9 mouse cellular contexts compared by ENCODE assay signal in genomic region chr8:120184850-120185792, GRCm38 (mm10). TPM values are rescaled to one million over a fixed set of nuclear protein-coding genes. Genes with fewer than 3 reads are reported as not detected.
A peak's percentile ranks its signal among the peaks of the same experiment; 100 is the strongest.
DNase-seq lines count a peak whose midpoint lies in the region; ATAC-seq lines count a peak whose summit lies in the region.
"Had no signal": no experiment of that assay in that cellular context is flagged by ENCODE, and none has a peak within 500 bp of the region (broad histone marks: within the 10 kb centered on the region; RNA-seq: fewer than 3 reads in every experiment).

No protein-coding gene starts in this region.

- no peaks in the 10 kb centered on the region for H3K27me3 ChIP-seq in forebrain, embryonic 14.5 days (replicated peaks; ENCODE audit: control insufficient read depth, insufficient read depth, low read length)
- no peaks in the 10 kb centered on the region for H3K27me3 ChIP-seq in hindbrain, embryonic 14.5 days (ENCODE audit: control insufficient read depth, insufficient read depth, low read length)
- H3K27me3 ChIP-seq: liver, embryonic 15.5 days had no signal

- no peaks in the 10 kb centered on the region for H3K9me3 ChIP-seq in forebrain, embryonic 14.5 days (replicated peaks; ENCODE audit: control insufficient read depth, low read length)
- no peaks in the 10 kb centered on the region for H3K9me3 ChIP-seq in hindbrain, embryonic 14.5 days (ENCODE audit: control insufficient read depth, low read length)
- H3K9me3 ChIP-seq: liver, embryonic 15.5 days had no signal

- peak overlapping the region; percentile 43; the same call in 1 of the 2 replicates for H3K9ac ChIP-seq in forebrain, embryonic 14.5 days (ENCODE audit: low read length)
- peak overlapping the region; percentile 6 for H3K9ac ChIP-seq in hindbrain, embryonic 14.5 days
- H3K9ac ChIP-seq: liver, embryonic 15.5 days had no signal

- peak; percentile 38 for ATAC-seq in forebrain, embryonic 14.5 days
- peak; percentile 70 for ATAC-seq in hindbrain, embryonic 14.5 days (ENCODE audit: low FRiP score)
- ATAC-seq in megakaryocyte progenitor cell, adult 5-6 weeks (replicated peaks; ENCODE audit: poor library complexity), result no peak

- H3K4me3 ChIP-seq in forebrain, embryonic 14.5 days (ENCODE audit: low read depth, low read length), result no peak overlapping the region
- no peak overlapping the region for H3K4me3 ChIP-seq in hindbrain, embryonic 14.5 days (replicated peaks; ENCODE audit: low read length)
- H3K4me3 ChIP-seq: liver, embryonic 15.5 days had no signal

- peak overlapping the region; percentile 33 for H3K4me2 ChIP-seq in forebrain, embryonic 14.5 days (ENCODE audit: low read length)
- H3K4me2 ChIP-seq in hindbrain, embryonic 14.5 days (replicated peaks), result peak overlapping the region; percentile 31
- H3K4me2 ChIP-seq: liver, embryonic 15.5 days had no signal

- peak; percentile 65 to 68 for DNase-seq in cerebellum, postnatal 10 days
- no peak for DNase-seq in cerebellum, adult 18-20 months
- DNase-seq in forebrain, embryonic 14.5 days (ENCODE audit: low spot score), result peak; percentile 70
- peak; percentile 60 for DNase-seq in hindbrain, embryonic 14.5 days (ENCODE audit: low spot score)
- DNase-seq in mesoderm, embryonic 11.5 days (ENCODE audit: low read depth, low spot score), result peak; percentile 65
- DNase-seq in cerebellum, adult 8-10 months, result no peak
- no peak for DNase-seq in left cerebral cortex, postnatal 14 days (ENCODE audit: low spot score in 2 of 2)

- 22% methylated on average over 16 of the region's 17 CpGs for WGBS in forebrain, embryonic 14.5 days
- 20% methylated on average over 17 of the region's 17 CpGs for WGBS in hindbrain, embryonic 14.5 days

- intact Hi-C loops in left cerebral cortex, postnatal 14 days (cut with DNase I), result loop anchor here (10.0 kb wide), 1 partner anchor 410 kb away; no protein-coding TSS in a partner anchor

- peaks cover 22% of the 10 kb centered on the region for H3K4me1 ChIP-seq in forebrain, embryonic 14.5 days (ENCODE audit: control insufficient read depth, insufficient read depth, low read length)
- peaks cover 22% of the 10 kb centered on the region for H3K4me1 ChIP-seq in hindbrain, embryonic 14.5 days (replicated peaks; ENCODE audit: control insufficient read depth, insufficient read depth, low read length)

- peak overlapping the region; percentile 58 for H3K27ac ChIP-seq in forebrain, embryonic 14.5 days (ENCODE audit: low read depth, low read length)
- peak overlapping the region; percentile 84 for H3K27ac ChIP-seq in hindbrain, embryonic 14.5 days
- H3K27ac ChIP-seq: liver, embryonic 15.5 days had no signal

- H3K36me3 ChIP-seq in forebrain, embryonic 14.5 days (ENCODE audit: control insufficient read depth, insufficient read depth, low read length), result no peaks in the 10 kb centered on the region
- no peaks in the 10 kb centered on the region for H3K36me3 ChIP-seq in hindbrain, embryonic 14.5 days (replicated peaks; ENCODE audit: control insufficient read depth, insufficient read depth)
- H3K36me3 ChIP-seq: liver, embryonic 15.5 days had no signal

RNA-seq across cellular contexts. Expression of gene Fam92b, which starts 7.9 kb away (rescaled TPM):
- polyA plus RNA-seq in forebrain, embryonic 14.5 days (2014; fragmentation: Nextera tagmentation; extraction: Ambion mirVana), result 2.3 and 2.4 TPM in 2 replicates
- polyA plus RNA-seq in hindbrain, embryonic 14.5 days (2014; fragmentation: Nextera tagmentation; extraction: Ambion mirVana), result 1.6 and 3.3 TPM in 2 replicates
- not detected in 2 replicates for total RNA-seq in megakaryocyte progenitor cell, adult 5-6 weeks (2015)
- not detected in 2 replicates for total RNA-seq in megakaryocyte progenitor cell, adult 5-6 weeks (2017)
- total RNA-seq in left cerebral cortex, postnatal 14 days (2021), result under 1 TPM in 1 of 2 experiments, not detected in 1; 0.47 TPM
- polyA plus RNA-seq: liver, embryonic 15.5 days had no signal

RNA-seq across cellular contexts. Expression of gene Gse1, which starts 43.1 kb away (rescaled TPM):
- 22.6 and 33.6 TPM in 2 replicates for polyA plus RNA-seq in forebrain, embryonic 14.5 days (2014; fragmentation: Nextera tagmentation; extraction: Ambion mirVana)
- 18.8 and 23.9 TPM in 2 replicates for polyA plus RNA-seq in hindbrain, embryonic 14.5 days (2014; fragmentation: Nextera tagmentation; extraction: Ambion mirVana)
- 32.0 and 32.6 TPM in 2 replicates for total RNA-seq in megakaryocyte progenitor cell, adult 5-6 weeks (2015)
- 10.0 and 11.2 TPM in 2 replicates for total RNA-seq in megakaryocyte progenitor cell, adult 5-6 weeks (2017)
- 10 to 100 TPM; 49.0 to 57.3 TPM for total RNA-seq in left cerebral cortex, postnatal 14 days (2021)

Comparison
In these comparisons a context has a peak if more than half of its experiments do, and no peak if none do; other contexts are left out.
1. DNase-seq: peak in cerebellum, postnatal 10 days (2 of 2), forebrain, embryonic 14.5 days (single experiment), hindbrain, embryonic 14.5 days (single experiment) and mesoderm, embryonic 11.5 days (single experiment); none in cerebellum, adult 18-20 months (0 of 2), cerebellum, adult 8-10 months (single experiment) and left cerebral cortex, postnatal 14 days (0 of 2).